Mouse (Mus musculus) cortical plate, adult 2 months (tissue): ENCODE results near the gene Fam107b. TPM values are rescaled to one million over a fixed set of nuclear protein-coding genes. Genes with fewer than 3 reads are reported as not detected.

Source experiments
- H3K27ac ChIP-seq: fragments of 200-500 bp; 2 replicates; pipeline ENCODE4 v1.5.1; 2012; ENCODE audit warnings: low read length, control low read depth, inconsistent platforms; ENCODE audit not compliant: insufficient read depth
- H3K4me1 ChIP-seq: fragments of 200-500 bp; 2 replicates; pipeline ENCODE4 v1.6.1; 2011; ENCODE audit warnings: low read length; ENCODE audit not compliant: control insufficient read depth, insufficient read depth
- H3K4me3 ChIP-seq: fragments of 200-500 bp; 2 replicates; pipeline ENCODE4 v1.5.1; 2011; ENCODE audit warnings: mild to moderate bottlenecking, low read length, control low read depth; ENCODE audit not compliant: insufficient read depth
- CTCF ChIP-seq: fragments of 200-500 bp; IDR thresholded peaks from 2 replicates; pipeline ENCODE4 v1.5.1; 2011; ENCODE audit warnings: mild to moderate bottlenecking, control low read depth, low read length; ENCODE audit not compliant: insufficient read depth; ENCODE audit errors: extremely low read depth
- POLR2A ChIP-seq: fragments of 200-500 bp; IDR thresholded peaks from 2 replicates; pipeline ENCODE4 v1.6.1; 2011; ENCODE audit warnings: mild to moderate bottlenecking, low read length, control low read depth; ENCODE audit not compliant: insufficient read depth; ENCODE audit errors: extremely low read depth
- polyA plus RNA-seq: library from polyadenylated mRNA; depleted of rRNA; stranded (reverse); fragments of >200 nt; gene quantifications from 2 replicates; pipeline ENCODE4 v1.2.3, GENCODE M21; 2012

The Fam107b gene
- polyA plus RNA-seq, 1 experiment: 9.5 TPM

DNA sequence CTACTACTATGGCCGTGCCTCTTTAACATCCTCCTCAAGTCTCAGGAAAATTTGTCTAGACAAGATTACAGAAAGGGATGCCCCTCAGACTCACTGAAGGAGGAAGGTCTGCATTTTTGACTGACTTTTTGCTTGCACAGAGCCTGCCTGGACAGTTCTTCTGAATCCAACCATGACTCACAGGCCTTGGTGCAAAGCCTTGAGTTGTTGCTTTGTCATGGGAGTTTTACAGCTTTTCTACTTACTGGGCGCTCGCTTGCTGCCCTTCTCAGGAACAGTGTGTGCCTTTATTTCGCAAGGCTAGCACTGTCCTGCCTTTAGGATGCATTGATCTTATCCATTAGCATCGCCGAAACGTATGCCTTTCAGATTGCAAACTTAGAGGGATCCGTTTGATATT lies 215.3 kb downstream of the Fam107b start:
- no peak overlapping the region for H3K27ac ChIP-seq
- H3K4me3 ChIP-seq: no peak overlapping the region
- H3K4me1 ChIP-seq: no peaks in the 10 kb centered on the region
- no peak for TF ChIP-seq CTCF
- TF ChIP-seq POLR2A: no peak

DNA sequence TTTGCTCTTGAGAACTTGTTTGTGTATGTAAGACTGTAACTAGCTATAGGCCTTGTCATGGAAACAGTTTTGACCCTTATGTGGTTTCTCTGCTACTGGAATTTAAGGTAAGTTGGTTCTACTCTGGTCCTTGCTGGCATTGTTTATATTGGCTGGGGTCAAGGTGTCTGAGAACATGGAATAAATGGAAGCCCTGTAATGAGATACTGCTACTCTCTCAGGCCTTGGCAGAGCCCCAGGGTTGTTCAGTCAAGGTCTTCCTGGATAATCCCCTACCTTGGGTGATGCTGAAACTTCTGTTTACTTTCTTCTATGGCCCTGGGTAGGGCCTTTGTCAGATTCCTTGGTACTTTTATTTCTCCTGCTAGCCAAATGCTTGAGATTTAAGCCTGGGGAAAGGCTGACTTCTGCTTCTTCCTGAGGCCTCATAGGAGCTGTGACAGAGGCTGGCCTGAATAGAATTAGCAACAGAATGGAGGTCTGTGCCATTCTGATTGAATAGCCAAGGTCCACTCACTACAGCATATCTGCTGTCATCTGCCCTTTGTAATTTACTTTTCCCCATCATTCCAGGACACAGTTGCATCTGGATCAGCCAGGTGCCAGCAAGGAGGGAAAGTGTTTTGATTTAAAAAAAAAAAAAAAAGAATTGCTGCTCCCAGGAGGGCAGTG lies 217.6 kb downstream of the Fam107b start:
- H3K4me1 ChIP-seq: no peaks in the 10 kb centered on the region

DNA sequence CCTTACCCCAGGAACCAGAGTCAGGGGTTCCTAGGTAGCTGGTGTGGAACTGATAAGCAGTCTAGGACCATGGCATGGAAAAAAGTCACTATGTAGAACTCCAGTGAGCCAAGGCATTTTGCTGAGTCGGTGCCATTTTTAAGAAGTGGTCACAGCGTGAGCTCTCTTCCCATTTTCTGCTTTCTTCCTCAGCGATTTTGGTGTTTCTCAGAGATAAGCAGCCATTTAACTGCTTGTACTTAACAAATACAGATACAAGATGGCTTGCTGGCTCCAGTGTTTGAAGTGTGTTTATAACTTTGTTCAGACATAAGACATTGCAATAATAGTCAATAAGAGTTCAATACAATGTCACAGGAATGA lies 218.1 kb downstream of the Fam107b start:
- TF ChIP-seq CTCF: no peak
- TF ChIP-seq POLR2A: no peak
- Histone ChIP-seq H3K27ac (no peak overlapping the region), H3K4me3 (no peak overlapping the region), H3K4me1 (no peaks in the 10 kb centered on the region)

More for the DNA sequence above, 217.6 kb downstream of the Fam107b start:
- no peak overlapping the region for H3K27ac ChIP-seq
- H3K4me3 ChIP-seq: no peak overlapping the region
- TF ChIP-seq CTCF (no peak), POLR2A (no peak)

DNA sequence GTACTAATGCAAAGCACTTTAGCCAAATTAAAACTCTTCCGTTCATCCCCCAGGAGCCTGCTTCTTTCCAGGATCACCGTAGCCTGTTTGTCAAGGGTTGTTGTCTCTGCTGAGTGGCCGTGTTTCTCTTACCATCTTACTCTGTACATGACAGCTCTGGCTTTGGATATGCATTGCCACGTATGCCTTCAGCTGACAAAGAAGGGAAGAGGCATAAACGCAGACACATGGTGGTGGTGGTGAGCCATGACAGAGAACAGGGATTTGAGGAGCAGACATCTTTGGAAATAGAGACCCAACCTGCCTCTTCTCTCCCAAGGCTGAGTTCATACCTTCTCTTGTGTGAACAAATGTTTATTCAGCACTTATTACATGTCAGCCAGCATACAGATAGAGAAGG lies 226.3 kb downstream of the Fam107b start:
- no peaks in the 10 kb centered on the region for H3K4me1 ChIP-seq
- 0 out of 2 replicates have a peak, but pooled peaks have one; percentile 31 for TF ChIP-seq CTCF
- no peak for TF ChIP-seq POLR2A
- no peak overlapping the region for H3K27ac ChIP-seq
- no peak overlapping the region for H3K4me3 ChIP-seq

DNA sequence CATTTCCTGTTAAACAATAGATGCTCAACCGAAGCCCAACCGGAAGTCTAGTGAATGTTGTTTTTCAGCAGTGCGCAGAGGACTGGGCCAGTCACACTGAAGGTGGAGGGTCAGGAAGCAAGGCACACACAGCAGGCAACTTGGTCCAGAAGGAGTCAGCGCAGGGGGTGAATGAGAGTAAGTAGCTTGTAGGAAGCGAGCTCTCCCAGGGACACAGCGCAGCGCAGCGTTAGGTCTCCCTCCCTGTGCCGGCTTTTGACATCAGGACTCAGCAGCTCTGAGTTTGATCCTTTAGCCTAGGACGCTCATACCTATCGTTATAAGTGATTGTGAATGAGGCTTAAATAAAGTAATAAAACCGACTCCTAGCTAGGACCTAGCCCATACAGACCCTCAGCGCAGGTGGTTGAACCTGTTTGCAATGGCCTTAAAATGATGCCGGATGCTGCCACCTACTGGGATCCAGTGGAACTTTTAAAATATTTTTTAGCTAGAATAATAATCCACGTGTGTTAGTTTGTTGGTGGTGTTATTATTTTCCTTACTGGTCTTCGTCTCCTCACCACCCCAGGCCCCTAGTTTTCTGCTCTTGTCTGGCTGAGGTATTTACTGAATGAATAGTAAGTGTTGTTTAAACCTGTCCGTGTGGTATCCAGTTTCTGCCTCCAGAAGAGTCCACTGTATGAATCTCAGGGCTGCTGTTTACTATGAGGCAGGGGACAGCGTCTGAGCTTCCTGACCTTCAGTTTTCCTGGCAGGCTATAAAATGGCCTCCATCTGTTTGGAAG lies 229.7 kb downstream of the Fam107b start:
- no peak for TF ChIP-seq POLR2A
- peak; percentile 59 for TF ChIP-seq CTCF
- peak overlapping the region; percentile 12 for H3K4me3 ChIP-seq
- H3K27ac ChIP-seq: no peak overlapping the region
- H3K4me1 ChIP-seq: no peaks in the 10 kb centered on the region

DNA sequence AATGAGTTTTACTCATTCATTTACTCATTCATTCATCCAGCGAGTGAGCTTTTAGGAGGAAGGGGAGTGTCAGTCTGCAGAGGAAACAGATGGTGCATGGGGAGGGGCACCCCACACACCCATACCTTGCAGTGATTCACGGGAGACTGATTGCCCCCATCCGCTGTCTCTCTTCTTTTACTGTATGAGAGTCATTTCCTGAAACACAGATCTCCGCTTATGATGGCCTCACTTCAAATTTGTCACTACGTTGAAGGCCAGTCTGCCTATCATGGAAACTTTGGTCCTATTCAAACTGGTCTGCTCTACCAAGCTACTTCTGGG lies 230.2 kb downstream of the Fam107b start:
- H3K4me1 ChIP-seq: no peaks in the 10 kb centered on the region
- TF ChIP-seq CTCF (no peak), POLR2A (no peak)
- no peak overlapping the region for H3K27ac ChIP-seq
- no peak overlapping the region for H3K4me3 ChIP-seq

DNA sequence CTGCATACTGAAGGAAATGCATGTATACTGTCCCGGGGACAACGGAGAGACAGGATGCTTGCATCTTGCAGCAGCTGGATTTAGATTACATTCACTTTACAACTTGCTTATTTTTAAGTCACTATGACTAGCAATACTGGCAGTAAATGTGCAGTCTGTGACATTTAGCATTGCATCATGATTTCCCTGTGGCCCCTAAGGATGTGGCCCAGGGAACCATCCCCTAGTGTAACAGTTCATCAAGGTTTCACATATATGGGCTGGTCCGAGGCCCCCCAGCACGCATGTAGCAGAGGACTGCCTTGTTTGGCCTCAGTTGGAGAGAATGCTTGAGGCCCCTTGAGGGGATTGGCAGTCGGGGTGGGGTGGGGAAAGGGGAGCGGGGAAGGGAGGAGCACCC lies 235.5 kb downstream of the Fam107b start:
- Histone ChIP-seq H3K4me1 (no peaks in the 10 kb centered on the region), H3K4me3 (no peak overlapping the region), H3K27ac (no peak overlapping the region)
- TF ChIP-seq POLR2A (no peak), CTCF (no peak)

DNA sequence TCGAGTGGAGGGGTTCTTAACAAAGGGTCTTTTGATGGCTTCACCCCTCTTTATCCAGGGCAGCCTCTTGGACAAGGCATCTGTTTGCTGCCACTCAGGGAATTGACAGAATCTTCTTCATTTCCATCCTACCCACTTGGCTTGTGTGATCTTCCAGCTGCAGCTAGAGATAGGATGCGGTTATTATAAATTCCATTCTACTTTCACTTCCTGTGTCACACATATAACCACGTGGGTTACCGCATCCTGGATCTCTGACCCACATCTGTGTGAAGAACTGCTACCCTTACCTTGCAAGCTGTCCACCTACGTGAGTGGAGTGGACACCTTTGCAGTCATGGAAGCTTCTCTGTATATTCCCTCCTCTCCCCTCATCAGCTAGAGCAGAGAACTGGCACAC lies 240.0 kb downstream of the Fam107b start:
- Histone ChIP-seq H3K27ac (no peak overlapping the region), H3K4me3 (no peak overlapping the region), H3K4me1 (no peaks in the 10 kb centered on the region)
- TF ChIP-seq CTCF: no peak
- TF ChIP-seq POLR2A: no peak

DNA sequence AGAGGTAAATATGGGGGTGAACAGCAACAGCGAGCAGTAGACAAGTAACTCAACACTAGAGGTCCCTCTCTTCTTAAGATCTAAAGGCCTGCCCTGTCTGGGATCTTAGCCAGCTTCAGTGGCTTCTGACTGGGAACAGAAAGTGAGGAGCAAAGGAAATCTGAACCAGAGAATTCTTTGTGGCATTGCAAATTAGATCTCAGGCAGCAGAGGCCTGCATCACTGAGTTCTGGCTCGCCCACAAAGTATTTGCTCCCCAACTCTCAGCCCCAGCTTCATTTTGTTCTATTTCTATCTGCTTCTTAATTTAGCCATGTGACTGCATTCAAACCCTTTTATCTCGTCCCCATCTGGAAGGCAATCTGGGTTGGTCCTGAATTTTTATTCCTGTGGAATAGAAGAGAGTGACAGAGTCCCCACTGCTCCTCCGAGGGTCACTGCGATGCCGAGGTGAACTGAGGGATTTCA lies 245.9 kb downstream of the Fam107b start:
- H3K27ac ChIP-seq: peak overlapping the region; percentile 12
- no peak overlapping the region for H3K4me3 ChIP-seq
- TF ChIP-seq POLR2A (no peak), CTCF (peak; percentile 51)

DNA sequence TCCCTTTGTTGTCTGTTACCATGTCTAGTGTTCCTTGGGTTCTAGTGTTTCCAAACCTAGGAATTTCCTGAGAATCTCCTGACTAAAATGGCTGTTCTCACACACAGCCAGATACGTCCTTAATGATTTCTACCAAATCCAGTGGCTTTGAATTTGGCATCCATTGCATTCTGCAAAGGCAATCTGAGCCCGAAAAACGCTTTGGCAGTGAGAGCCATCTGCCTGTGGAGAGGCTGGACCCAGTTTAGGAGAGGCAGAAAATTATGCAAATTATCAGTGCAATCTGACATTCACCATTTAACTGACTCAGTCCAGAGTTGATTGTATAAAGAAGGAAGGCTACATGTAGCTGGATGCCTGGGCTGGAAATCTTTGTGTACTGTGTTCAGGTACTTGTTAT lies 247.3 kb downstream of the Fam107b start:
- H3K4me1 ChIP-seq: peaks cover 2% of the 10 kb centered on the region
- no peak overlapping the region for H3K27ac ChIP-seq
- TF ChIP-seq POLR2A (no peak), CTCF (no peak)
- H3K4me3 ChIP-seq: no peak overlapping the region

More for the DNA sequence above, 245.9 kb downstream of the Fam107b start:
- peaks cover 2% of the 10 kb centered on the region for H3K4me1 ChIP-seq
